Mouse (Mus musculus) ES-Bruce4 (cell line): Measurements from ENCODE around the gene Leprot.

Experiments used
- CTCF ChIP-seq: IDR thresholded peaks from one replicate; pipeline ENCODE4 v1.8.1; 2011; ENCODE audit warnings: low read depth, low read length
- POLR2A ChIP-seq: IDR thresholded peaks from one replicate; pipeline ENCODE4 v1.8.1; 2011; ENCODE audit warnings: low read length; ENCODE audit not compliant: insufficient read depth

DNA sequence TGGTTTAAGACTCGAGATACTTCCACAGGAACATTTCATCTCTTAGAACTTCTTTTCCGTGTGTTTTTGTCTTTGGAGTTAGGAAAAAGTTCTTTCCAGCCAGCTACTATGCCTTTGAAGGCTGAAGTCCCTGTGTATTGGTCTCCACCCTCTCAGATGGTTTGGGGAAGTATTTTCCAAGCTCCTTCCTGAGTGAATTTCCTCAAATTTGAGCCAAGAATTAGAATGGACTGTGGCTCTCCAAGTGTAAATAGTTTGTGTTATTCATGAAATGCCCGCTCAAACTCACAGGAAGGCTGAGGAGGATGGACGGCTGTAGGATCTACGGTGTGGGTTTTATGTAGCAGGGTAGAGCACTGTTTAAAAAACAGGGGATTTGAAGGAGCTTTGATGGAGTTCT, 42.1 kb downstream of the Leprot start:
- no peak for TF ChIP-seq POLR2A
- no peak for TF ChIP-seq CTCF
